Mouse (Mus musculus) lung, adult 18-20 months (tissue): ENCODE results near the gene Lrp5.
"Not testable (repeated sequence)": the region's sequence is repeated elsewhere in the genome, so short reads cannot be mapped to it uniquely, and the experiment has no call there.

Experiments
- DNase-seq, 2 experiments: peaks; one replicate each; pipeline ENCODE4 v3.0.0; 2022; ENCODE audit warnings: mixed read lengths in 2 of 2

Gene Lrp5

DNA sequence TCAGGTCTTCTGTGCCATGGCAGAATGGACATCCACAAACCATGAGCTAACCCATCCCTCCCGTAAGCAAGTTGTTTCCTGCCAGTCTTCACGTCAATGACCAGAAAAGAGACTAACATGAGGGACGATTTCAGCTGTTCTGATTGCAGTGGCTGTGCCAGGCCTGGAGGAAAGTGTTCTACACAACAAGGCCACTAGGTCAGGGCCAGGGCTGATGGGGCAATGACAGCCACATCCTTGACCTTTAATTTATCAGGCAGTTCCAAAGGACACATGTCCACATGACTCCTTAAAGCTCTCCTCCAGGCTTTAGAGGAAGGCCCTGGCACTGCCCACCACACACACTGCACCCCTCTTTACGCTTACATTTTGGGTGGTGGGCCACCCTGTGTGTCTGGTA is 9.1 kb upstream of the Lrp5 start:
- DNase-seq, result no peak

DNA sequence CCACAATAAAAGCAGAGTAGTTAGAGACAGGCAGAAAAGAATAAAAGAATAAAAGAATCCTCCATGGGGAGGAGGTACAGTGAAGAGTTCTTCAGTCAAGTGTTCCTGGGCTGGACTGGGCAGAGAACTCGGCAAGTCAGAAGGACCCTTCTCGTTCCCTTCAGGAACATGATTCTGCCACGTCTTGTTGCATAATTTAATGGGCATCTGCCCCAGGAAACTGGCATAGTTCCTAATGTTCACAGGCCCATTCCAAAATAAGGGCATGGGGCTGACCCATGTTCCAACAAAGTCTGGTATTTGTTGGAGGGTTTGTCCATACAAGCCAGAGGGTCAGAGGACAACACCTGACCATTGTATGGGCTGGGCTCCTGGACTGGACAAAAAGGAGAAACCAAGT is 8.6 kb upstream of the Lrp5 start:
- DNase-seq, result peak; percentile 39 to 59

DNA sequence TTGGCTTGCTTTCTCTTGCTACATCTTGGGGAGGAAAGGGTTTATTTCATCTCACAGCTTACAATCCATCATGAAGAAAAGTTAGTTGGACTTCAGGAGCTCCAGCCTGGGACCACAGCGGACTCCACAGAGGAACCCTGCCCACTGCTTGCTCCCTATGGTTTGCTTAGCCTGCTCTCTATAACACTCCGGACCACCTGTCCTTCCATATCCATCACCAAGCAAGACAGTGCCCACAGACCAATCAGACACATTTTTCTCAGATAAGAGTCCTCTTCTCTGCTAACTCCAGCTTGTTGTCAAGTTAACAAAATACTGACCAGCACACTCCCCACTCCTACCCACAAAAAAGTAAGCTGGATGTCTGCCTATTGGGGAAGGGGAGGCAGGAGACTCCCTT is 8.1 kb upstream of the Lrp5 start:
- DNase-seq, result no peak

DNA sequence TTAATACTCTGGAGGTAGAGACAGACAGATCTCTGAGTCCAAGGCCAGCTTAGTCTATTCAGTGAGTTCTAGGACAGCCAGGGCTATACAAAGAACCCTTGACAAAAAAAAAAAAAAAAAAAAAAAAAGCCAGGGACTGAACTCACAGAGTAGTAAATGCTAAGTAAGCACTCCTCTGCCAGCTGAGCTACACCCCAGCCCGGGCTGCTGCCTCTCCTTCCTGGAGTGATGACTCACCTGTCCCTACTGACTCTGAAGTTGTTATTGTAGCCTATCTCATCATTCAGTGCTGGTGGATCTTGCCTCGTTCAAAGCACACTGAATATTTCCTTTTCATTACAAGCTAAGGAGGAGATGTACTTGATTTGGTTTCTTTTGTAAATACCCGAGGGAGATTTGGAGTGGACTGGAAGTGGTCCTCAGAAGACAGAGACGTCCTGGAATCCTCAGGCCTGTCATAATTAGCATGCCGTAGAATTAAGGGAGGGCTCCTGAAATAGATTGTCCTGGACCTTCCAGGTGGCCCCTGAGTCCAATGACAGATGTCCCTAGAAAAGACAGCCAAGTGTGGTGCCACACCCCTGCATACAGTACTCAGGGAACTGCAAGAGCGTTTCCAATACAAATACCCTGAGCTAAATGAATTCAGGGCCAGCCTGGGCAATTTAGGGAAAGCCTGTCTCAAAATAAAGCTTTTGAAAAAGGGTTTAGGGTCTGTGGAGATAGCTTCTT is 6.2 kb upstream of the Lrp5 start:
- DNase-seq, result no peak

DNA sequence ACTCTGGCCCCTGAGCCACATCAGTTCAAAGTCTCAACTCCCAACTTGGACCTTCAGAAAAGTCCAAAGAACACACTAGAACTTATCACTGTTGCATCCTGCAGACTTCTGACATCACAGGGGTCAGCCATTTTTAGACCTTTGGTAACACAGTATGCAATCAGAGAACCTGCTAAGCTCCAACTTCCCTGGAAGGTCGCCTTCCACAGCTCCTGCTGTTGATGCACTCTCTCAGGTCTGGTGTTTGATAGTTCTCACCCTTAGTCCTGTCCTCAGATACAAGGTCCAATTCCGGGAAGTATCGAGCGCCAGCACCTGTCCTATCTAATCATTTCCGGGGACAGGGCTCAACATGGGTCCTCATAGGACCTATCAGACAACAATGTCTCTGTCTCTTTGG is 5.0 kb upstream of the Lrp5 start:
- no peak for DNase-seq

DNA sequence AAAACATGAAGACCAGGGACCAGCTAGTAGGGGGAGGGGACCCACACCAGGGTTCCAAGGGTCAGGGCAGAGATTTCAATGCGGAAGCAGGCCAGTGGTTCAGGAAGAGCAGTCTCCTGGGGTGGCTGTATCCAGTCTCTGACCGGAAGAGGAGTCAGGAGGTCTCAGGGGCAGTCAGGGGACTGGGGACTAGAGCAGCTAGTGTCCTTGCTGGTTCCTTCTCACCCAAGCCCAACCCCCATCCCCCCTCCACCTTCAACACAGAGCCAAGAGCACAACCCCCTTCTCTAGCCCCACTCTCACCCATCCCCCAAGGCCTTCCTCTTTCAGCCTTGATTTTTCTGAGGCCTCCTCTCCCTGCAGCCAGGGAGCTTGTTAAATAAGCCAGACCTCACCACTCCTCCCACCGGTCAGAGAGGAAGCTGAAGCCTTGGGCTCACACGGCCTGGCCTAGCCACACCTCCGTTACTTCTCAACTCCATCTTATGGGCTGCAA is 1.4 kb upstream of the Lrp5 start:
- DNase-seq, result no peak

DNA sequence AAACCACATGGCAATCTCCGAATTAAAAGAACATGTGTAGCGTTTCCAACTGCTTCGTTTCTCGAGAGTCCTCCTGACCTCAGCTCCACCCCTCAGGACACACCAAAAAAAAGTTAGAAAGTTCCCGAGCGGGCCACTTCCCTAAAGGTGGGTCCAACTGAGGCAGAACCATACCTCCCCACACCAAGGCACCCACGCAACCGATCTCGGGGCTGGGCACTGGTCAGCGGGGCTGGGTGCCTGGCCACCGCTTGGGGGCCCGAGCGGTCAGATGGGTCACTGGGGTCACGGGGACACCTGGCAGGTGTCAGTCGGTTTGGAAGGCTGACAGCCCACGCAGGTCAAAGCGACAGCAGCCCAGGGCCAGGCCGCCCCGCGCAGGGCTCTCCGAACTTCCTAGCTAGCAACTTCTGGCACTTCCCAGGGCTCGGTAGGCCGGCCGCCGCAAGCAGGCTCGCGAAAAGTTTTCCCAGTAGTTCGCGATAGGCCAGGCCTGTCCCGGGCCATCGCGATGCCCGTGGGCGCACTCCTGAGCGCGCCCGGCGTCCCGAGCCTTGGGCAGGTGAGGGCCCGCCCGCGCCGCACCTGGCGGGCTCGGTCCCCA is 651 bp downstream of the Lrp5 start:
- DNase-seq, result peak in 1 of 2 experiments; percentile 33

DNA sequence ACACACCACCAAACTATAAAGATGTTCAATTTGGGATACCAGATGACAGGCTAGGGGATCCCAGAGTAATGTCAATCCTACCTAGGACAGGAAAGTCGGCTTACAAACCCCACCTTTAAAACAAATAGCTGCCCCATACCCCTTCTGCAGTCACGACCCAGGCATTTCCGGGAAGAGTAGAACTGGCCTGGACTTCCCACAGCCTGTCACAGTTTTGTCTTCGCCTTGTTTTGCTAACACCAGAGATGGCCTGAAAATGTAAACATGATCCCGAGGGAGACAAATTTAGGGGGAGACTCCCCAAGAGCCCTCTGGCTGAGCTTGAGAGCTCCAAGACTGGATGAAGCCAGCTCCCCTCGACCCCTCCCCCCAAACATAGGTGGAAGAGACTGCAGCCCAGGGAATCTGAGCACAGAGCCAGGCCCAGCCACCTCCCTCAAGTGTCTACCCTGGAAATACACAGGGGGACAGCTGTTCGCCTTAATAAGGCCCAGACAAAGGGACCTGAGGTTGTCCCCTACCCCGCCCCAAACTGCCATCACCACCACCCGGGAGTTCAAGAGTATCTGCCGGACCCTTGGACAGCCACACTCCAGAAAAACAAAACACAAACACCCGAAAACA is 1.3 kb downstream of the Lrp5 start:
- no peak for DNase-seq

DNA sequence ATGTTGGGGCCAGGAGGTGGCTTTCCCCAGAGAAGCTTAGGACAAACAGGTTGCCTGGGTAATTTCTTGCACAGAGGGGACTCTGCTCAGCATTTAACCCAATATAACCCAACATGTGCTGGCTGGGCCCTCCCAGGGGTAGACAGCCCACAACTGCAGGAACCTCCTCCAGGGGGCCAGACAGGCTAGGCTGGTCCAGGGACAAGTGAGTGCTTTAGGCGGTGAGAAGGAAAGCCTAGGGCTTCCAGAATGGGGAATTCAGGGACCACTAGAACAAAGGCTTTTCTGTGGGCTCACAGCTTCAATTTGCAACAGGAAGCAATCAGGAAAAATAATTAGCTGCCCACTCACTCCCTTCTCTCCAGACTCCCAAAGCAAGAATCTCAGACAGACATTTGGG is 1.9 kb downstream of the Lrp5 start:
- DNase-seq, result no peak

DNA sequence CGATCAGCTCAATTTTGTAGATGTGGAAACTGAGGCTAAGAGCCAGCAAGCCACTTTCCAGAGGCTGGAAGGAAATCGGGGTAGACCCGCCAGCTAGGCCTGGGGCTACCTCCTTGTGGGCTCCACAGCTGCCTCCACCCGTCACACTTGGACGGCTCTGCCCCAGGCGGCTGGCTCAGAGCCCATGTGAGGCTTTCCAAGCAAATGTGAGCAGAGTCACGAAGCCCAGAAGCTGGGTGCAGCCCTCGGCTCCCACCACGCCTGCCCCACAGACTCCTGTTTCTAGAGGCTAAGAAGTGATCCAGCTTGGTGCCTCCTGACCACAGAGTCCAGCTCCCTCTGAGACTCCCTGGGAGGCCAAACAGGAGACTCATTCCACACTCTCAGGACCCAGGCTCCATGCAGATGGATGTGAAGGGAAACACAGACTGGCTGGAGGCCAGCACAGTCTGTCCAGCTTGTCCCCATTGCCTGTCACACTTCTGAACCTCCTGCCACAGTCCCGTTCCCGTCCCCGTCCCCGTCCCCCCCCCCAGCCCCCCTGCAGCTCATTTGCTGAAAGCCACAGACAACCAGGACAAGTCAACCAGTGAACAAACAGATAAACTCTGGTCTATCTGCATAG is 4.9 kb downstream of the Lrp5 start:
- DNase-seq, result peak; percentile 82 to 87

DNA sequence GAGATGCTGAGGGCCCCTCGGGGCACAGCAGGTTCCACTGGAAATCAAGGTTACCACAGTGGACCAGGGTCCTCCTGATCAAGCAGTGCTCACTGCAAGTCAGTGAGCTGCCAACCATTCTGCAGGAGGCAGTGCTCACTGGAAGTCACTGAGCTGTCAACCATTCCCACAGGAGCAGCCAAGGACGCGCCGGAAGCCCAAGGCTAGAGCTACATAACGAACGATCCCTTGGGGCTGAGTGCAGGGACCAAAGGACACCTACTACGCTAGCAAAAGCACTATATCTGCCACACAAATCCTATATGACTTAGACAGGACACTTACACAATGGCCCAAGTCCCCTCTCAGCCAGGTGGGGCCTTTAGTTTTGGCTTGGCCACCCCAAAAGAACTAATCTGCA is 5.6 kb downstream of the Lrp5 start:
- no peak for DNase-seq

DNA sequence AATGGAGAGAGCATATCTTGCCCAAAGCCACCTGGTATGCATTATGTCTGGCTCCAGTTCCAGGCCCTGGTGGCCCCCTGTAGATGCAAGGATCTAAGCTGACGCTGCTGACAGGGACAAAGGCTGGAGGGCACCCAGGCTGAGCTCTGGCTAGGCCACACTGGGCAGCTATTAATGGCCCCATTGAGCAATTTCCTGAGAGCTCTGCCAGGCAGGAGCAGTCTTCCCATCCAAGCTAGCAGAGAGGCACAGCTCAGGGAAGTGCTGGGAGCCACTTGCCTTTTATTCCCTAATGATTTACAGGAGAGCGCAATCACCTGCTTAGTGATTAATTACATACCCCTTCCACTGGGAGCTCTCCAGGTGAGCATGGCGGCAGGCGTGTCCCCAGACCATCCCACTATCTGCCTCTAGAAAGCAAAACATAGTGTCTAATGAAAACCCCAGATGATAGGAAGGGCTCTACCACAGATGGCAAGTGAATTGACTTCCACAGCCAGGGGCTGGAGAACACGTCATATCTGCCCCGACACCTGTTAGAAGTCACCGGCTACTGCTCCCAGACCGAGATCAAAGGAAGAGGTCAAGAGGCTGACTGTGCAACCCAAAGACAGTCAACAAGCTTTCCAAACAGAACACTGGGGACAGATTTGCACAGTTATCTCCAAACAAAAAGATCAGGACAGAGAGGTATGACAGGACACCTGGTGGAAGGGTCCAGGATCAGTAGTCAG is 12.1 kb downstream of the Lrp5 start:
- DNase-seq, result peak; percentile 70 to 82

DNA sequence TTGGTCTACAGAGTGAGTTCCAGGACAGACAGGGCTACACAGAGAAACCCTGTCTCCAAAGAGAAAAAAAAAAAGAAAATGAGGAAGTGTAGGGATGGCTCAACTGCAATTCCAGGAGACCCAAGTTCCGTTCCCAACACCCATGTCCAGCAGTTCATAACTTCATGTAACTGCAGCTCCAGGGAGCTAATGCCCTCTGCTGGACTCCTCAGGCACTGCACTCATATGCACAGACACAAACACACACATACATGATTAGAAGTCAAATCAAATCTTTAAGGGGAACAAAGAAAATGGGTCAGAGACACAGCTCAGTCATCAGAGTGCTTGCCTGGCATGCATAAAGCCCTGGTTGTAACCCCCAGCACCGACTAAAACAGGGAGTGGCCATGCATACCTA is 13.2 kb downstream of the Lrp5 start:
- no peak for DNase-seq

DNA sequence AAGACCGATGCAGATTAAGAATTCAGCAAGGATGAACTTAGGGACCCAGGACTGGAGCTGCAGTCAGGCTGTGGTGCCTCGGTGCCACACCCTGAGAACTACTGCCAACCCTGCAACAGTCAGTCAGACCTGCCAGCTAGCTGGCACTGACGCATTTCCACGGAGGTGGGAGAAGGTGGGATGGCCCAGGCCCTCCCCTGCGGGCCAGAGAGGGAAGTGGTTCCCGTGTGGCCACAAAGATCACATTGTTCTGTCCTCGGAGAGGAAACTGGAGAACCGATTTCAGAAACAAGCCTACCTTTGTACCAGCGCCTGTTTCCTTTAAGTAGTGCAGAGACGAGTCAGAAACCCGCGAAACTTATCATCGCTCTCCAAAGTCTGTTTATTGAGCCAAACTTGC is 17.3 kb downstream of the Lrp5 start:
- peak; percentile 81 to 92 for DNase-seq

DNA sequence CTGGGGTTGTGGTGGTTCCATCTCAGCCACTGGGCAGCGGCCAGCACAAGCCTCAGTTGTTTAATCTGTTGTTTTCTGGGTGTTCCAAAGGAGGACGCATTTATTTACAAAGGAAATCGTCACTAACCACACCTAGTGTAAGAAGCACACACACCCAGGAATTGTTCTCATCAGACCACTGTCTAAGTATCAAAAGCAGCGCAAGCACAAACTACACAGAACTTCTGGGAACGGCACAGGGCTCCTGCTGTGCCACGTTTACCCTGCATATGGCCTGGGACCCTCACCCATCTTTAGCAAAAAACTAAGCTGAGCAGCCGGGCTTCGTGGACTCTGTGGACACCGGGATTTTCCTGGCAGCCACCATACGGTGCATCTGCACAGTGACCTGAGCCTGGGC is 17.8 kb downstream of the Lrp5 start:
- peak in 1 of 2 experiments; percentile 53 for DNase-seq

DNA sequence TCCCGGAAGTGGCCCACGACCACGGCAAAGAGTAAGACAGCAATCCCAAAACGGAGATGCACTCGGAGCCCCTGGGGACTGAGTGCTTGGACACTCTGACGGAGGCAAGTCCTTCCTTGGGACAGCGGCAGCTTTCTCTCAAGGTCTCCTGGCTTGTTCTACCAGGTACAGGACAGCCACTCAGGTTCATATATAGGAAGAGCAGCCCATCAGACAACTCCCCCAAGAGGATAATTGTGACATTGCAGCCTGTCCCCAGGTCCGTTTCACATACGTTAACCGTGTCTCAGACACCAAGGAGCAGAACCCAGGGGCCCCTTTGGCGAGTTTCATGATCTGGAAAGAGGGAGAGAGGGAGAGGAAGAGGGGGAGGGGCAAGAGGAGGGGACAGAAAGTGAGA is 18.4 kb downstream of the Lrp5 start:
- DNase-seq, result no peak

DNA sequence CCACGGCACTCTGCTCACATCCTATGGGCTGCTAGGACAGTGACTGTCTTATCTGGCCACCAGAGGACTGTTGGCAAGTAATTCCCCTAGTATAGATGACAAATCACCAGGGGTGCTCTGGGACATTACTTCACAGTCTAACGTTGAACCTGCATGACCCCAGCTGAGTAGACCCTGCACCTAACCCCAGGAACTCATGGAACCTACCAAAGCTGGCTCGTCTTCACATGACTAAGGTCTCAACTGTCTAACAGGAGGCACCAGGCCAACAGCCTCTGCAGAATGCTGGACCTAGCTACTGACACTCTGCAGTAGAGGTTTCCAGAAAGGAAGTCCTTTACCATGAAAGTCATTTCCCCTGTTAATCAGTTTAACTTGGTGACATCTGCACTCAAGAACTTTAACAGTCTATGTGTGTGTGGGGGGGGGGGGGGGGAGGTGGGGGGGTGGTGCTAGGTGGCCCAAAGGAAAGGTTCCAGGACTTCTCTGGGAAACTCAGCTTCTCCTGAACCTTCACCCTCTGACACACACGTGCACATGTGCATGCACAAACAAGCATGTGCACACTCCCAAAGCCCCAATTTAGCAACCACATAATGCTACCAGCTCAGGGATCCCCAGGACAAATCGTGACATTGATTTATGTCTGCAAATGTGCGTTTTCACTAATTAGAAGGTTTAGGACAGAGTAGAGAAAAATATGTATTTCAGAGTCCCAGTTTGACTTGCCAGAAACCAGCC is 19.0 kb downstream of the Lrp5 start:
- no peak for DNase-seq

DNA sequence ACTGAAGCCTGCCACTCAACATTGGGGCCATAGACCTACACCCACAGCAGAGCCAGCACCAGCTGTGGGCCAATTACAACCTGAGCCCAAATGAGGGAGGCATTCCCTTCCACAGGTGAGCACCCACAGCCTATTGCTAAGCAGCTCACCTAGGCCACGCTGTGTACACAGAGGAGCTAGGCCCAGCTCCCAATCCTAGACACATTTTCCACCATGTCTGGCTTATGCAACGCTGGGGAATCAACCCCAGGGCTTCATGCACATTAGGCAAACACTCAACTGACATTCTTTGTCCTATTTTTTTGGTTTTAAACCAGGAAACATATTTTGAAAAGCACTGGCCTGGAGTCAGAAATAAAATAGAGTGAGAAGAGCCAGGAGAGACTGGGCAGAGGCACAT is 19.7 kb downstream of the Lrp5 start:
- peak in 1 of 2 experiments; percentile 33 for DNase-seq

DNA sequence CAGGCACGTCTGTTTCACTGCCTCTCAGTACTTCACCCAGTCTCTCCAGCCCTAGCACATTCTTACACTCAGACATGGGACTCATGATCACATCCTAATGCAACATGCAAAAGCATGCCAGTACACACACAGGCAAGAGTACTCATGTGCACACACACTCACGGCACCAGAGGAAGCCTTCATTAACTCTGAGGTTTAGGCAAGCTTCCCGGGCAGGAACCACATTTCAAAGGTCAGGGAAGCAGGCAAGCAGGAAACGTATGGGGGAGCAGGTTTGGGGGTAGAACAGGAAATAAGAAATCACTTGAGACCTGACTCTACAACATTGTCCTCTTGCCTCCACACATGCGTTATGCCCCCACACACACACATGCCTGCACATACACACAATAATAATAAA is 20.9 kb downstream of the Lrp5 start:
- peak in 1 of 2 experiments; percentile 51 for DNase-seq

DNA sequence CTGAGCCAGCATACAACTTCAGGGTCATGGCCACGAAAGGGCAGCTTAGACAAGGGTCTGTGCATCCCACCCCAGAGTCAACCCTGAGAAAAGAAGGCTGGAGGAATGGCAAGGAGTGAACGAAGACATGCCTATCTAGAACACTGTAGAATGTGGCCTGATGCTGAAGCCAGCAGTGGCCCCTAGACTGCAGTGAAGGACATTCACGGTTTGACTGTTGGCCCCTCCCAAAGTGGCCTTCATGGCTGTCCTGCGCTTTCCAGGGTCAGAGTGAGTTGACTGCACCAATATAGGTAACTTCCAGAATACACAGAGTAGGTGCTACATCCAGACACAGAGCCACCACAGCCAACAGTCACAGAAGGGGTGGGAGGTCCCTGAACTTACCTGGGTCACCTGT is 28.4 kb downstream of the Lrp5 start:
- DNase-seq, result no peak

DNA sequence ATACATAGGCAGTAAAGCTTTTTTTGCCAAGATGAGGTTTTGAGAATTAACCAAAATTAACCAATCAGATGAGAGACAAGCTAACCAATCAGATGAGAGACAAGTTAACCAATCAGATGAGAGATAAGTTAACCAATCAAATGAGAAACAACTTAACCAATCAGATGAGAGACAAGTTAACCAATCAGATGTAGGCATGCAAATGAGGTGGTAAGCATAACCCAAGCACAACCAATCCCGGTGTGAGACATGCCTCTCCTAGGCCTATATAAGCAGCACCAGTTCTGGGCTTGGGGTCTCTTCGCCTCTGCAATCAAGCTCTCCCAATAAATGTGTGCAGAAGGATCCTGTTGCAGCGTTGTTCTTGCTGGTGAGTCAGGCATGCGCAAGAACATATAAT is 29.3 kb downstream of the Lrp5 start:
- not testable (repeated sequence) for DNase-seq

DNA sequence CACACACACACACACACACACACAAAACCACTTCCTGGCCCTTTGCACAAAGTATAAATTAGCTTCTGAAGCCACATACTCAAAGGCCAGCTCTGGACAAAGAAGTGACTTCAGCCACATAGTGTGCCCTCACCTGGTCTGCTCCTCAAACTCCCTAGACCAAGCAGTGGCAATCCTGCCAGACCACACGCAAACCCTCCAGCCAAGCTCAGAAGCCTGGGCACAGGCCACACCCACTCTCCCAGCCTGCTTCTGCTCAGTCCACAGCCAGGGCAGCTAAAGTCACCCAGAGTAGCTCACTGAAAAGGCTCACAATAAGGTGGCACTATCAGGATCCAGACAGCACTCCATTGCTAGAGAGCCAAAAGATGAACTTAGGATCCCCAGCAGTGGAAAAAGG is 30.2 kb downstream of the Lrp5 start:
- no peak for DNase-seq
